Mouse (Mus musculus): ENCODE measurements around the gene Tmem164.

Tmem164 gene

DNA sequence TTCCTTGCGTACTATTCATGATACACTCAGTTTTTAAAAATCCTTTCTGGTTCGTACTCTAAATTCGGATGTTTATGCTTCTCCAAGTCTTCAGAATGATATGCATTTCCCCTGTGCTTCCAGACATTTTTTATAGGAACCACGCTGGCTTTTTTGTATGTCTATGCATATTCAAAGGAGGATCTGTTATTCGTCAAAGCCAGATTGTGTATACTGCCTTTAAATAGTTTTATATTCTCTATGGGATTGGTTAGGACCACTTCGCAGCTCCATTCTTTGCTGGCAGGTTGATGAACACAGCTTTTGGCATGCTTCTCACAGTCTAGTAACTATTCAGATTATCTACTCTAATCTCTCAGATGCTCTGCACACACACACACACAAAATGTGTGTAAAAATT is 79.2 kb downstream of the Tmem164 start:
- no peak for DNase-seq

DNA sequence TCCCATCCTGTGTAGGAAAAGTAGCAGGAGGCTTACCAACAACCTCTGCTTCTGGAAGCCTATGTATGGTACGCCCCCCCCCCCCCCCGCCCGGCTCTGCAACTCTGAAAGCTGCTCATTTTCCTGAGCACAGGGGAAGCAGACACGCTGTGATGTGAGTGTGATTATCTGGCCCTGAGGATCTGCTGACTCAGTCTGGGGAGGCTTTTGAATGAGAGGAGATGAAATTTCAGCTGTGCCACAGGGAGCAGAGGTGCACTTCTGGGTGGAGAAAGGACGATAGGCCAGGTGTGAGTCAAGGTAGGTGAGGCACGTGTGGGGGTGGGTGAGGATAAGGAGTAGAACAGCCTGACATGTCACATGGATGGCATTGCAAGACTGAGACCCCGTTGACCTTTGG is 82.1 kb downstream of the Tmem164 start:
- no peak for DNase-seq

DNA sequence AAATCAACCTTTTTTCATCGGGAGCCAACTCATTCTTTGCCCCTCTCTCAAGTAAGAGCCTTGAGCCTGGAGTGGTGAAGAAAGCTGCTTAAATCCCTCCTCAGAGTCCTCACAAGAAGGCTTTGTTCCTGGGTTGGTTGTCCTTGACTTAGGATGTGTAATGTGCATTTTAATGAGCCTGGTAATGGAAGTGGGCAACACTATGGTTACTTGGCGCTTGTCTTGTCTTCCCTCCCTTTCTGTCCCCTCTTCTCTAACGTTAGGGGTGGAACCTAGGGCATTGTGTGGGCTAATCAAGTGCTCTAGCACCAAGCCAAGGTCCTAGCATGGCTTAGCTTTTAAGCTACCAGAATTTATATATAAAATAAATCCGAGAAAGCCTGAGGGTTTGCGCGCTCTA is 88.5 kb downstream of the Tmem164 start:
- no peak for DNase-seq

- DNase-seq, result no peak
These were observed 92.5 kb downstream of the Tmem164 start for GRCm38 (mm10) chrX:142773658-142774057.

GRCm38 (mm10) chrX:142776131-142776530 is 94.9 kb downstream of the Tmem164 start:
- DNase-seq, result no peak

DNA sequence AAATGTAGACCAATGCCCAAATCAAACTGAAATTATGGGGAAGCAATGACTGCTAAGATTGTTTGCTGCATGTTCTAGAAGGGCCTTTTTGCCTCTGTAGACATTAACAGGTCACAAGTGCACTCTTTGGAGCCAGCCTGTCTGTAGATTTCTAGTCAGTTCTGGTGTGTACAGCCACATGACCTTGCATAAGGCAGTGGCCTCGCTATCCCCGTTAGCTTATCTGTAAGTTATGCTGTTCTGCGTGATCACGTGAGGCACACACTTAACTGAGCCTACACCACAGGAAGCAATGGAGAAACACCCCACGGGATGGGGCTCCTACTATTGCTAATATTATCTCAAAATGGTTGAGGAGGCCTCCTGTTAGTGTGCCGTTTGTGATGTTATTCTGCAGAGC is 97.4 kb downstream of the Tmem164 start:
- DNase-seq, result peak; percentile 96

DNA sequence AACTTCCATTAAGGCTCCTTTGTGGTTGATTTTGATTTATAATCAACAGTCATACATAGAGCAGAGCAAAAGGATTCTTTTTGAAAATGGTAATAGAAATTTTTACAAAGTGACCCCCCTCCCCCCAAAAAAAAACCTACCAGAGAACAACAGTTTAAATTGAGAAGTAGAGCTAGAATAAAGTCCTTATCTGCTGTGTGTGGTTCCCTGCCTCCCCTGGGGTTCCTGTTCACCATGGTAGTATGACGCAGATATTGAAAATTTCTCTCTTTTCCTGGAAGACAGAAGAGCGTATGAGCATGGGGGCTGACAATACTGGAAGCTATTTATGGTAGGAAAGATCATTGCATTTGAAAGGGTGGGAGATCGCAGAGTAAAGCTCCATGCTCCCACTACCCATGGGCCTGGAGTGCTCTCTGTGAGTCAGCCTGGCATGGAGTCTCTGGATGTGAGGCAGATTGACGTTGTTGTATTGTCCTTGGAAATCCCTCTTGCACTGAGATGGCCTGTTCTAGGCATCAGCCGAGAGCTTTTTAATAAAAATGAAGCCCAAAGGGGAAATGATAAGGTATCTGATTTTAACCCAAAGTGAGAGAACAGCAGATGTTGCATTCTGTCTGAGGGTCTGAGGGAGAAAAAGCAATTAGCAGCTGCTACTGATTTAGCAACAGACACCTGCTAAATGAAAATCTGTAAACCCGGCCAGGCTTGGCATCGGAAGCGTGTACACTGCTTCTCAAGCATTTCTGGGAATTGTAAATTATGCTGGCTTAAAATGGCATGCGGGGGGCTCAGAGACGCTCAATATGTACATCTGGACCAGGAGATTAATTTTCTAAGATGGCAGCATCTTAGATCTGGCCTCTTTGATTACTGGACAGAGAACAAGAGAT is 105.2 kb downstream of the Tmem164 start:
- DNase-seq, result no peak

- DNase-seq, result no peak
These were observed 111.0 kb downstream of the Tmem164 start for GRCm38 (mm10) chrX:142792185-142792584.

DNA sequence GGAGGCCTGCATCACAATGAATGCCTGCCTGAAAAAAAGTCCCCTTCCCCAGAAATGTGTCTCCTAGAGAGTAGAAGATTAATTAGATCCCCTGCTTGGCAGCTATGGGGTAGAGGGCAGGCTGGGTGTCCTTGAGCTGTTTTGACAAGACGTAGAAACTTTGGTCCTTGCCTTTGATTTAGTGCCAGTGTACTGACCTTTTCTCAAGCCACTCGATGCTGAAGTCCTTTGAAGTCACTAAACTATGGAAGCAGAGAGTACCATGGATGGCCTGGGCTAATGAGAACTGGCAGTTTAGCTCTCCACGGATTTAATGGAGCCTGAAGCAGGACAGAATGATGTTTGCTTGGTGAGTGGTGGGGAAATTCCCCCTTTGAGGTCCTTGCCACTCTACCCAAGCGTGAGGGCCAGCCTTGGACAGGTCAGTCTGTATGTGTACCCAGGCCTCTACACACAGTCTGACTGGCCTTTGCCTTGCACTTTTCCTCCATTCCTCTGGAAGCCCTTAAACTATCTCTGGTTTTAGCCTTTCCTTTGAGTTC is 112.9 kb downstream of the Tmem164 start:
- no peak for DNase-seq

- peak; percentile 78 for DNase-seq
These were observed 123.4 kb downstream of the Tmem164 start for GRCm38 (mm10) chrX:142804596-142804995.

DNA sequence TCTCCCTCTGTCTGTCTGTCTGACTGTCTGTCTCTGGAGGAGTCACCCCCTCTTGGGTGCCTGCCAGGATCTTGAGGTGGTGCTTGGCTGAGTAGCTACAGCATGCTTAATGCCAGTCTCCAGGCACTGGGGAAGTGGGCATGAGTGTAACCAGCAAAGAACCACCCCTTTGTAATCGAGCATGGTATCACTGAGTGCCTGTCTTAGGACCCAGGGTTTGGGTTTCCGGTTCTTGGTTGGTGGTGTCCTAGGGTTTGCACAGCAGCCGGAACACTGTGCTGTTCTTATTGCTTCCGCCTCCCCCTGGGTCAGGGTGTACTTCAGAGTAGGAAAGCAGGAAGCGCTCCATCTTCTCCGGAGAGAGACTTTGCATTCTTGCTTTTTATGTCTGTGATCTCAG is 124.9 kb downstream of the Tmem164 start:
- peak; percentile 83 for DNase-seq

DNA sequence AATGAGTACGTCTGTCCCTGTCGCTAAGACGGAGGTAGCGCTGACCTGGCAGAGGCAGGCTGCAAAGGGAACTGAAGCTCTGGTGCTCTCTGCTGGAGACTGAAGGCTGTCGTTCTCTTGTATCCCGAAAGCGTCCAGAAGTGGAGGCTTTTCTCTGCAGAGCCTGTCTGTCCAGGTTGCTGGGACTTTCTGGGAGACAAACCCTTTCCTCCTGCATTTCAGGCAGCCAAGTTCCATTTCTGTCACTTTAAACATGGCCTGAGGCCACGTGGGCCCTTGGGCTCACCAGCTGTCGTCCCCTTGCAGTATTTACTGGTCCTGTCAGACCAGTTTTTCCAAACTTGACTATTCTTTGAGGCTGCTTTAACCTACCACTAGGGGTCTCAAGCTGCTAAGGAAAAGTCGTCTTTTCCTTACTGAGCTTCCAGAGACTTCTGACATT is 125.4 kb downstream of the Tmem164 start:
- peak; percentile 88 for DNase-seq

GRCm38 (mm10) chrX:142808411-142808810 is 127.2 kb downstream of the Tmem164 start:
- DNase-seq, result peak; percentile 83

DNA sequence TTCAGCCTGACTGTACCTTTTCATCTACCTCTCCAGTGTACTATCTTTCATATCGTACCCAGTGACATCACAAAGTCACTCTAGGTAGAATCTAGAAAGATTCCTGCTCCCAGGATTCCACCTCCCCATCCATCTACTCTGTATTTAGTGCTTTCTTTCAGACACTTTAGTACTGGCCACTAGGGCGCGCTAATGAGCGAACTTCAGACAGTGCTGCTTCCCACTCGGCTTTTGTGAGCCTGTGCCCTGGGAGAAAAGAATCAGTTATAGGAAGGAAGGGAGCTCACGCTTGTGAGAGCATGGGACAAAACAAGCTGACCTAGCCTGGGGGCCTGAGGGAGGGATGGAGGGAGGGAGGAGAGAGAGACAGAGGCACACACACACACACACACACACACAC is 131.9 kb downstream of the Tmem164 start:
- DNase-seq, result peak; percentile 61

DNA sequence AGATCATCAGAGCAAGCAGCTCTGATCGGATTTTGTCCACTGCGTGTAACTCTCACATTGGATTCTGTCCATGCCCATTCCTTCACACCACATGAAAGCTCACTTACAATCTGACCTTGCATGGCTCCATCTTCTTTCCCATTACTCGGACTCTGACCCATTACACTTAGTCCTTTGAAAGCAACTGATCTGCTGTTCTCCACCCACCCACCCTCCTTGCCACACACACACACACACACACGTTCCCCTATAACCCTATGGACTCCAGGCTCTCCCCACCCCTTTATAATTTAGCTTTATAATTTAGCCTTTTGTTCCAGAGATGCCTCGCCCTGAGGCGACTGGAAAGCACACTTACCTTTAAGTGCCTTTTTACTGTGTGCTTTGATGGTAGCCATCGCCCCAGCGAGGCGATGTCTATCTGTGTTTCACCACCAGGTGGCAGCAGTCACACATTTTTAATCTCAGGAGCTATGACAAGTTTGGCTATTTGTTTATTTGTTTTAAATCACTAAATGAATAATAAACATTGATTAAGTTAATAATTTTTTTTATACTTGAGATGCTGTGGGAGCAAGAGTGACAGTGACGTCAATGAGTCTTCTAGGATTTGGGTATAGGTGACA is 137.0 kb downstream of the Tmem164 start:
- peak; percentile 42 for DNase-seq

GRCm38 (mm10) chrX:142821239-142821638 is 140.0 kb downstream of the Tmem164 start:
- peak; percentile 76 for DNase-seq

GRCm38 (mm10) chrX:142821846-142822245 is 140.6 kb downstream of the Tmem164 start:
- DNase-seq, result peak; percentile 83

- DNase-seq, result peak; percentile 64
These were observed 144.1 kb downstream of the Tmem164 start for GRCm38 (mm10) chrX:142825309-142825708.

GRCm38 (mm10) chrX:142827644-142828043 is 146.4 kb downstream of the Tmem164 start:
- peak; percentile 79 for DNase-seq

GRCm38 (mm10) chrX:142828184-142828908 is 147.1 kb downstream of the Tmem164 start:
- peak; percentile 82 for DNase-seq

- DNase-seq, result no peak
These were observed 148.1 kb downstream of the Tmem164 start for GRCm38 (mm10) chrX:142829267-142829666.

- DNase-seq, result peak; percentile 93
These were observed 148.8 kb downstream of the Tmem164 start for GRCm38 (mm10) chrX:142829866-142830470.

- peak; percentile 96 for DNase-seq
These were observed 149.4 kb downstream of the Tmem164 start for GRCm38 (mm10) chrX:142830572-142830971.

All from heart, adult 11 months (tissue).